8 mouse cellular contexts compared by ENCODE assay signal in genomic region chr17:35837487-35837886, GRCm38 (mm10). TPM values are rescaled to one million over a fixed set of nuclear protein-coding genes. Genes with fewer than 3 reads are reported as not detected.
DNase-seq lines count a peak whose midpoint lies in the region; ATAC-seq and TF ChIP-seq lines count a peak whose summit lies in the region.

No protein-coding gene starts in this region.

- no peaks in the 10 kb centered on the region for H3K9me3 ChIP-seq in forebrain, postnatal 0 days (ENCODE audit: low read length)
- no peaks in the 10 kb centered on the region for H3K9me3 ChIP-seq in intestine, postnatal 0 days (ENCODE audit: control insufficient read depth)
- no peaks in the 10 kb centered on the region for H3K9me3 ChIP-seq in lung, embryonic 14.5 days (ENCODE audit: low read depth, low read length)

- peak overlapping the region; percentile 93 for H3K9ac ChIP-seq in forebrain, postnatal 0 days
- peak overlapping the region; percentile 68 for H3K9ac ChIP-seq in intestine, postnatal 0 days (ENCODE audit: low read depth, low read length)
- peak overlapping the region; percentile 99 for H3K9ac ChIP-seq in lung, embryonic 14.5 days

- no peaks in the 10 kb centered on the region for H3K27me3 ChIP-seq in forebrain, postnatal 0 days (ENCODE audit: insufficient read depth, low read length)
- H3K27me3 ChIP-seq in intestine, postnatal 0 days (replicated peaks; ENCODE audit: control insufficient read depth, insufficient read depth, low read length) = no peaks in the 10 kb centered on the region
- no peaks in the 10 kb centered on the region for H3K27me3 ChIP-seq in lung, embryonic 14.5 days (ENCODE audit: insufficient read depth, low read length)

- H3K4me3 ChIP-seq in forebrain, postnatal 0 days (ENCODE audit: low read depth, low read length) = peak overlapping the region; percentile 90
- peak overlapping the region; percentile 67 for H3K4me3 ChIP-seq in intestine, postnatal 0 days (ENCODE audit: low read depth, low read length)
- H3K4me3 ChIP-seq in lung, embryonic 14.5 days (ENCODE audit: low read depth, low read length) = peak overlapping the region; percentile 92

- no peak for TF ChIP-seq CTCF in brain, embryonic 14.5 days (IDR thresholded peaks at IDR 0.05; ENCODE audit: borderline replicate concordance, extremely low read depth, insufficient read depth, insufficient read length)
- TF ChIP-seq CTCF in forebrain, postnatal 0 days (IDR thresholded peaks at IDR 0.05; ENCODE audit: low read depth) = no peak
- no peak for TF ChIP-seq CTCF in intestine, postnatal 0 days (IDR thresholded peaks at IDR 0.05; ENCODE audit: low read depth)
- TF ChIP-seq CTCF in lung, embryonic 14.5 days (IDR thresholded peaks at IDR 0.05; ENCODE audit: low read depth) = no peak

- peaks cover 35% of the 10 kb centered on the region for H3K36me3 ChIP-seq in forebrain, postnatal 0 days (ENCODE audit: insufficient read depth)
- peaks cover 30% of the 10 kb centered on the region for H3K36me3 ChIP-seq in intestine, postnatal 0 days (ENCODE audit: control insufficient read depth, insufficient read depth)
- peaks cover 46% of the 10 kb centered on the region for H3K36me3 ChIP-seq in lung, embryonic 14.5 days (ENCODE audit: insufficient read depth)

- no peak for TF ChIP-seq POLR2A in brain, embryonic 14.5 days (IDR thresholded peaks at IDR 0.05; ENCODE audit: borderline replicate concordance, extremely low read depth, insufficient read depth, insufficient read length, poor library complexity, severe bottlenecking)

- under 1% methylated on average over 18 of the region's 18 CpGs for WGBS in forebrain, postnatal 0 days
- under 1% methylated on average over 18 of the region's 18 CpGs for WGBS in intestine, postnatal 0 days
- under 1% methylated on average over 18 of the region's 18 CpGs for WGBS in lung, embryonic 14.5 days

- peak; percentile 8; the same call in 1 of the 2 replicates for ATAC-seq in forebrain, postnatal 0 days
- ATAC-seq in intestine, postnatal 0 days = no peak
- 0 out of 2 replicates have a peak, but pooled peaks have one; percentile 4 for ATAC-seq in lung, embryonic 14.5 days (ENCODE audit: insufficient read depth)
- ATAC-seq in inflammation-experienced regulatory T-cells, adult 6 months = no peak

- DNase-seq in right cerebral cortex, postnatal 14 days = peak; percentile 65
- no peak for DNase-seq in right cerebral cortex, postnatal 36 days (ENCODE audit: low spot score in 2 of 2)
- DNase-seq in brain, embryonic 14.5 days (ENCODE audit: low read depth) = peak; percentile 71
- DNase-seq in forebrain, postnatal 0 days = peak; percentile 78
- peak; percentile 72 for DNase-seq in lung, embryonic 14.5 days
- DNase-seq in retina, postnatal 1 day = peak; percentile 78

- peaks cover 26% of the 10 kb centered on the region; the same call in 1 of the 2 replicates for H3K4me1 ChIP-seq in forebrain, postnatal 0 days (ENCODE audit: insufficient read depth)
- H3K4me1 ChIP-seq in intestine, postnatal 0 days (replicated peaks; ENCODE audit: control insufficient read depth, insufficient read depth, low read length) = no peaks in the 10 kb centered on the region
- H3K4me1 ChIP-seq in lung, embryonic 14.5 days (ENCODE audit: insufficient read depth) = no peaks in the 10 kb centered on the region; the same call in 1 of the 2 replicates

- peak overlapping the region; percentile 98 for H3K27ac ChIP-seq in forebrain, postnatal 0 days (ENCODE audit: low read depth, low read length)
- H3K27ac ChIP-seq in intestine, postnatal 0 days (ENCODE audit: low read depth, low read length) = peak overlapping the region; percentile 76
- H3K27ac ChIP-seq in lung, embryonic 14.5 days (ENCODE audit: low read depth) = peak overlapping the region; percentile 99

- H3K4me2 ChIP-seq in forebrain, postnatal 0 days (ENCODE audit: low read depth) = peak overlapping the region; percentile 77
- H3K4me2 ChIP-seq in intestine, postnatal 0 days (replicated peaks; ENCODE audit: low read depth) = peak overlapping the region; percentile 80
- H3K4me2 ChIP-seq in lung, embryonic 14.5 days = peak overlapping the region; percentile 92

RNA-seq across cellular contexts. Expression of gene Tubb5, which starts 0.6 kb away (rescaled TPM):
- polyA plus RNA-seq in brain, embryonic 14.5 days (2012; rRNA removed) = 3,347 and 3,555 TPM in 2 replicates
- total RNA-seq in forebrain, postnatal 0 days (2014; rRNA removed) = 3,707 and 3,724 TPM in 2 replicates
- 2,151 and 2,226 TPM in 2 replicates for polyA plus RNA-seq in forebrain, postnatal 0 days (2015; fragmentation: Nextera tagmentation; extraction: Ambion mirVana)
- 233 and 240 TPM in 2 replicates for polyA plus RNA-seq in intestine, postnatal 0 days (2015; fragmentation: Nextera tagmentation; extraction: Ambion mirVana)
- 1,155 and 1,206 TPM in 2 replicates for polyA plus RNA-seq in lung, embryonic 14.5 days (2014; fragmentation: Nextera tagmentation; extraction: Ambion mirVana)
- 100 to 1,000 TPM; 404 to 882 (median 514) TPM for polyA plus RNA-seq in inflammation-experienced regulatory T-cells, adult 6 months (2017; shearing (Covaris generic))

RNA-seq across cellular contexts. Expression of gene Mdc1, which starts 3.8 kb away (rescaled TPM):
- polyA plus RNA-seq in brain, embryonic 14.5 days (2012; rRNA removed) = 18.8 and 23.7 TPM in 2 replicates
- 15.3 and 20.4 TPM in 2 replicates for total RNA-seq in forebrain, postnatal 0 days (2014; rRNA removed)
- 3.0 and 4.4 TPM in 2 replicates for polyA plus RNA-seq in forebrain, postnatal 0 days (2015; fragmentation: Nextera tagmentation; extraction: Ambion mirVana)
- polyA plus RNA-seq in intestine, postnatal 0 days (2015; fragmentation: Nextera tagmentation; extraction: Ambion mirVana) = 2.3 and 2.7 TPM in 2 replicates
- polyA plus RNA-seq in lung, embryonic 14.5 days (2014; fragmentation: Nextera tagmentation; extraction: Ambion mirVana) = 19.5 and 21.6 TPM in 2 replicates
- polyA plus RNA-seq in inflammation-experienced regulatory T-cells, adult 6 months (2017; shearing (Covaris generic)) = 10 to 100 TPM in 1 of 3 experiments, 1 to 10 TPM in 2; 6.1 to 10.7 (median 7.1) TPM

RNA-seq across cellular contexts. Expression of gene Flot1, which starts 14.5 kb away (rescaled TPM):
- polyA plus RNA-seq in brain, embryonic 14.5 days (2012; rRNA removed) = 87.1 and 101 TPM in 2 replicates
- total RNA-seq in forebrain, postnatal 0 days (2014; rRNA removed) = 90.4 and 103 TPM in 2 replicates
- 104 and 113 TPM in 2 replicates for polyA plus RNA-seq in forebrain, postnatal 0 days (2015; fragmentation: Nextera tagmentation; extraction: Ambion mirVana)
- 56.4 and 57.8 TPM in 2 replicates for polyA plus RNA-seq in intestine, postnatal 0 days (2015; fragmentation: Nextera tagmentation; extraction: Ambion mirVana)
- 30.9 and 32.5 TPM in 2 replicates for polyA plus RNA-seq in lung, embryonic 14.5 days (2014; fragmentation: Nextera tagmentation; extraction: Ambion mirVana)
- 10 to 100 TPM; 20.5 to 31.1 (median 28.1) TPM for polyA plus RNA-seq in inflammation-experienced regulatory T-cells, adult 6 months (2017; shearing (Covaris generic))

RNA-seq across cellular contexts. Expression of gene Ier3, which starts 16.0 kb away (rescaled TPM):
- polyA plus RNA-seq in brain, embryonic 14.5 days (2012; rRNA removed) = 4.8 and 5.1 TPM in 2 replicates
- total RNA-seq in forebrain, postnatal 0 days (2014; rRNA removed) = 8.9 and 9.0 TPM in 2 replicates
- polyA plus RNA-seq in forebrain, postnatal 0 days (2015; fragmentation: Nextera tagmentation; extraction: Ambion mirVana) = 13.0 and 13.1 TPM in 2 replicates
- polyA plus RNA-seq in intestine, postnatal 0 days (2015; fragmentation: Nextera tagmentation; extraction: Ambion mirVana) = 34.6 and 36.9 TPM in 2 replicates
- polyA plus RNA-seq in lung, embryonic 14.5 days (2014; fragmentation: Nextera tagmentation; extraction: Ambion mirVana) = 5.0 and 7.1 TPM in 2 replicates
- 10 to 100 TPM in 1 of 3 experiments, 1 to 10 TPM in 1, under 1 TPM in 1; 0.54 to 11.8 (median 1.3) TPM for polyA plus RNA-seq in inflammation-experienced regulatory T-cells, adult 6 months (2017; shearing (Covaris generic))

RNA-seq across cellular contexts. Expression of gene Nrm, which starts 23.6 kb away (rescaled TPM):
- 26.9 and 38.3 TPM in 2 replicates for polyA plus RNA-seq in brain, embryonic 14.5 days (2012; rRNA removed)
- 6.1 and 9.7 TPM in 2 replicates for total RNA-seq in forebrain, postnatal 0 days (2014; rRNA removed)
- 13.1 and 15.6 TPM in 2 replicates for polyA plus RNA-seq in forebrain, postnatal 0 days (2015; fragmentation: Nextera tagmentation; extraction: Ambion mirVana)
- 19.8 and 20.6 TPM in 2 replicates for polyA plus RNA-seq in intestine, postnatal 0 days (2015; fragmentation: Nextera tagmentation; extraction: Ambion mirVana)
- 69.2 and 72.0 TPM in 2 replicates for polyA plus RNA-seq in lung, embryonic 14.5 days (2014; fragmentation: Nextera tagmentation; extraction: Ambion mirVana)
- polyA plus RNA-seq in inflammation-experienced regulatory T-cells, adult 6 months (2017; shearing (Covaris generic)) = 10 to 100 TPM; 25.4 to 64.8 (median 27.4) TPM

Comparison
In these comparisons a context has a peak if more than half of its experiments do, and no peak if none do; other contexts are left out.
1. DNase-seq: peak in right cerebral cortex, postnatal 14 days (single experiment), brain, embryonic 14.5 days (single experiment), forebrain, postnatal 0 days (single experiment), lung, embryonic 14.5 days (single experiment) and retina, postnatal 1 day (single experiment); none in right cerebral cortex, postnatal 36 days (0 of 2).
2. ATAC-seq: peak in forebrain, postnatal 0 days (single experiment) and lung, embryonic 14.5 days (single experiment); none in intestine, postnatal 0 days (single experiment) and inflammation-experienced regulatory T-cells, adult 6 months (single experiment).
3. Peak in every context shown above with its lines, with median percentiles within 50 percentile points of each other: H3K27ac ChIP-seq, H3K4me2 ChIP-seq, H3K4me3 ChIP-seq and H3K9ac ChIP-seq.